Mouse (Mus musculus) forebrain, embryonic 12.5 days (tissue): ENCODE results near the gene Agbl4. TPM values are rescaled to one million over a fixed set of nuclear protein-coding genes. Genes with fewer than 3 reads are reported as not detected.
"Not testable (repeated sequence)": the region's sequence is repeated elsewhere in the genome, so short reads cannot be mapped to it uniquely, and the experiment has no call there.

ENCODE experiments used
- ATAC-seq: fragments of 200-750 bp; cut with Nextera tagmentation; 2 replicates; pipeline ENCODE4 v1.8.0; 2017; ENCODE audit warnings: moderate TSS enrichment; ENCODE audit not compliant: low FRiP score
- H3K27ac ChIP-seq: fragments of 300-500 bp; sonication (generic); 2 replicates; pipeline ENCODE4 v1.5.1; 2016; ENCODE audit warnings: mild to moderate bottlenecking
- H3K27me3 ChIP-seq: fragments of 300-500 bp; sonication (generic); 2 replicates; pipeline ENCODE4 v1.6.1; 2016; ENCODE audit warnings: mild to moderate bottlenecking
- H3K36me3 ChIP-seq: fragments of 300-500 bp; sonication (generic); replicated peaks from 2 replicates; pipeline ENCODE4 v1.6.1; 2016; ENCODE audit warnings: mild to moderate bottlenecking
- H3K4me1 ChIP-seq: fragments of 300-500 bp; sonication (generic); 2 replicates; pipeline ENCODE4 v1.6.1; 2016
- H3K4me2 ChIP-seq: fragments of 300-500 bp; sonication (generic); 2 replicates; pipeline ENCODE4 v1.6.1; 2016; ENCODE audit warnings: mild to moderate bottlenecking, moderate library complexity
- H3K4me3 ChIP-seq: fragments of 300-500 bp; sonication (generic); replicated peaks from 2 replicates; pipeline ENCODE4 v1.5.1; 2016; ENCODE audit warnings: mild to moderate bottlenecking
- H3K9ac ChIP-seq: fragments of 300-500 bp; sonication (generic); 2 replicates; pipeline ENCODE4 v1.6.1; 2016; ENCODE audit warnings: mild to moderate bottlenecking
- H3K9me3 ChIP-seq: fragments of 300-500 bp; sonication (generic); 2 replicates; pipeline ENCODE4 v1.6.1; 2016
- WGBS: fragments of 180-500 bp; shearing (Covaris S2); methylation state at CpG from one replicate; pipeline ENCODE4 v1.1.7; 2016; 5-methylcytosine and 5-hydroxymethylcytosine counted together
- polyA plus RNA-seq: library from polyadenylated mRNA; unstranded; fragments of >200 nt; fragmentation: Nextera tagmentation; extraction: Ambion mirVana; gene quantifications from 2 replicates; pipeline ENCODE4 v1.2.1, GENCODE M21; 2016

Gene Agbl4
- polyA plus RNA-seq, 1 experiment from 2014 or later = 1.9 TPM

DNA sequence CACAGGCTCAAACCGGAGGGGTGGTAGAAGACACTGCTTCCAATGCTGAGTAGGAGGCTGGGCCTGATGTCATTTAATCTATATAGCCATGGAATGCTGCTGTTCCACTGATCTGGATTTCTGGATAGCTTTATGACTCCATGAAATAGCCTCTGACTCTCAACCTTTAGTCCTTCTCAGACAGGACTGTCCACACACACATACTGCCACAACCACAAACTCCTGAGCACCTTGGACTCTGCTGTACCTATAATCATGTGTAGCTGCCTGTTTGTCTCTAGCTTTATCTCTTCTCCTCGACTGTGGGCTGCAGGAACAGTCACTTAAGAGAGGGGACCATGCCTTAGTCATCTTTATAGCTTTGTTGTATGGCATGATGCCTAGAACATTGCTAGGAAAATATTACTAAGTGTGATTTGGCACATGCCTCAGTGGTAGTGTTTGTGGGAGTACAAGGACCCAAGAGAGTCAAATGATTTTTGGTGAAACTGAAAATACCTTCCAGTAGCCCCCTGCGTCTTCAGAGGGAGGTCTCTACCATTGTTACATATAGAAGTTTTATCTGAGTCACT is 817.8 kb downstream of the Agbl4 start:
- H3K9me3 ChIP-seq = no peaks in the 10 kb centered on the region
- H3K4me3 ChIP-seq = no peak overlapping the region
- H3K27me3 ChIP-seq = no peaks in the 10 kb centered on the region
- 77% methylated on average over 3 of the region's 3 CpGs for WGBS
- H3K36me3 ChIP-seq = no peaks in the 10 kb centered on the region
- H3K27ac ChIP-seq = no peak overlapping the region
- H3K9ac ChIP-seq = no peak overlapping the region
- no peak for ATAC-seq
- H3K4me1 ChIP-seq = no peaks in the 10 kb centered on the region
- H3K4me2 ChIP-seq = no peak overlapping the region

- H3K4me3 ChIP-seq, H3K4me1 ChIP-seq, H3K9ac ChIP-seq, H3K4me2 ChIP-seq, H3K9me3 ChIP-seq, H3K36me3 ChIP-seq, H3K27me3 ChIP-seq, ATAC-seq, H3K27ac ChIP-seq: not testable (repeated sequence)
- WGBS = 38% methylated on average over 1 of the region's 1 CpGs
These were observed 821.6 kb downstream of the Agbl4 start for GRCm38 (mm10) chr4:111219030-111219429.

DNA sequence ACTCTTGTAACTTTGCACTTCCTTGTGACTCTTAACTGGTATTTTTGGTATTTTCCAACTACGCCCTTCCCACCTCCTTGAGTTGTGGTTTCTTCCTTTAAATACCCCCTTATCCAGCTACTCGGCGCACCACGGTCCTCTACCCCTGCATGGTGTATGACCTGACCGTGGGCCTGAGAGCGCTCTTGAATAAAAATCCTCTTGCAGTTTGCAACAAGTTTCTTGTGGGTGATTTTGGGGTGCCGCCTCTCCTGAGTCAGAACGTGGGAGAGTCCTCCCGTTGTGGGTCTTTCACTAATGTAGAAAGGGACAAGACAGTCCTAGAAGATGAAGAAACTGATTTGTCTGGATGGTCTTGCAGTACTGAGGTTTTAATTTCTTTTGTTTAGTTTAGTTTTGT is 822.1 kb downstream of the Agbl4 start:
- H3K9ac ChIP-seq, H3K4me2 ChIP-seq, H3K27ac ChIP-seq, ATAC-seq, H3K4me1 ChIP-seq, H3K4me3 ChIP-seq, H3K9me3 ChIP-seq, H3K27me3 ChIP-seq, H3K36me3 ChIP-seq: not testable (repeated sequence)
- 87% methylated on average over 9 of the region's 9 CpGs for WGBS

- Histone ChIP-seq H3K36me3 (no peaks in the 10 kb centered on the region), H3K27me3 (no peaks in the 10 kb centered on the region), H3K4me3 (no peak overlapping the region), H3K9me3 (no peaks in the 10 kb centered on the region), H3K4me1 (no peaks in the 10 kb centered on the region), H3K4me2 (no peak overlapping the region), H3K9ac (no peak overlapping the region), H3K27ac (no peak overlapping the region)
- 78% methylated on average over 1 of the region's 1 CpGs for WGBS
- no peak for ATAC-seq
These were observed 836.4 kb downstream of the Agbl4 start for GRCm38 (mm10) chr4:111233849-111234248.

- Histone ChIP-seq H3K36me3 (no peaks in the 10 kb centered on the region), H3K9ac (no peak overlapping the region), H3K27ac (no peak overlapping the region), H3K4me2 (no peak overlapping the region), H3K27me3 (no peaks in the 10 kb centered on the region), H3K4me1 (peaks cover 3% of the 10 kb centered on the region; the same call in 1 of the 2 replicates), H3K4me3 (no peak overlapping the region), H3K9me3 (no peaks in the 10 kb centered on the region)
- peak; percentile 64 for ATAC-seq
- 84% methylated on average over 5 of the region's 5 CpGs for WGBS
These were observed 854.5 kb downstream of the Agbl4 start for GRCm38 (mm10) chr4:111251917-111252316.

GRCm38 (mm10) chr4:111255499-111255898 is 858.0 kb downstream of the Agbl4 start:
- Histone ChIP-seq H3K27me3 (no peaks in the 10 kb centered on the region), H3K4me3 (no peak overlapping the region), H3K9me3 (no peaks in the 10 kb centered on the region), H3K9ac (no peak overlapping the region), H3K4me1 (peaks cover 3% of the 10 kb centered on the region; the same call in 1 of the 2 replicates), H3K27ac (no peak overlapping the region), H3K4me2 (no peak overlapping the region), H3K36me3 (no peaks in the 10 kb centered on the region)
- ATAC-seq = no peak; the same call in 1 of the 2 replicates
- WGBS = 36% methylated on average over 4 of the region's 4 CpGs

- H3K4me1 ChIP-seq = peaks cover 3% of the 10 kb centered on the region; the same call in 1 of the 2 replicates
- no peak for ATAC-seq
- no peak overlapping the region for H3K27ac ChIP-seq
- H3K4me3 ChIP-seq = no peak overlapping the region
- H3K9me3 ChIP-seq = no peaks in the 10 kb centered on the region
- H3K9ac ChIP-seq = no peak overlapping the region
- no peaks in the 10 kb centered on the region for H3K27me3 ChIP-seq
- no peaks in the 10 kb centered on the region for H3K36me3 ChIP-seq
- H3K4me2 ChIP-seq = no peak overlapping the region
These were observed 859.5 kb downstream of the Agbl4 start for GRCm38 (mm10) chr4:111256931-111257330.

GRCm38 (mm10) chr4:111280936-111281335 is 883.5 kb downstream of the Agbl4 start:
- no peak for ATAC-seq
- WGBS = 92% methylated on average over 2 of the region's 2 CpGs
- H3K9ac ChIP-seq = no peak overlapping the region
- H3K27ac ChIP-seq = no peak overlapping the region
- no peaks in the 10 kb centered on the region for H3K9me3 ChIP-seq
- H3K4me2 ChIP-seq = no peak overlapping the region
- H3K36me3 ChIP-seq = no peaks in the 10 kb centered on the region
- no peak overlapping the region for H3K4me3 ChIP-seq
- no peaks in the 10 kb centered on the region for H3K4me1 ChIP-seq
- H3K27me3 ChIP-seq = no peaks in the 10 kb centered on the region

DNA sequence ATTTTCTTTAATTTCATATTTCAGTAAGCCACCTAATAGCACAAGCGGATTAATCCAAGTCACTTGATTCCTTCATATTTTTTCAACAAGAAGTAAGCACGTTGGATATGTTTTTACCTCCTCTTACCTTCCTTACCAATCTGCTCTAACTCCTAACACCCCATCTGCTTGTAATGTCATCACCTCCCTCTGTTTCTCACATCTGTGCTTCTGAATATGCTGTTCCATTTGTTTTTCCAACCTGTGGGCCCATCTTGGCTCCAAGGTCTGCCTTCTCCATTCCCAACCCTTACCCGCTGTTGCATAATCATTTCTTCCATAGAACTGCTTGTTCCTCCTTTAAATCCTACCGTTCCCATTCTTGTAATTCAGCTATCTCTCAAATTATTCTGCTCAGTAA is 884.4 kb downstream of the Agbl4 start:
- H3K9ac ChIP-seq = no peak overlapping the region
- WGBS = 90% methylated on average over 4 of the region's 4 CpGs
- H3K27ac ChIP-seq = no peak overlapping the region

DNA sequence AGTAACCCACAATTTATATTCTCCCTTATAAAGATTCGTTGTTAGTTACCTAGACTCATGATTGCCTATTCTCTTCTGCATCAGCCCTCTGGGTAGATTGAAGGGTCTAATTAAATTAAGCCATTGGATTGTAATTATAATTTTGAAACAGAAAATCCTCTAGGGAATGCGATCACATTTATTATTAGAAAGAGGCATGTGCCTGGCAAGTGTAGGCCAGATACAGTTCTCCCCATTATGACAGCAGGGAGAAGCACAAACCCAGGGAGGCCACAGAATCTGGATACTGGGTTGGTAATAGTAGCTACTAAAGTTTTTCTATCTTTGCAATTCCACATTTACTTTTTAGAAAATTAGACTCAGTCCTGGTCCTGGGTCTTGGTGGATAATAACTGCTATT is 887.2 kb downstream of the Agbl4 start:
- Histone ChIP-seq H3K4me3 (no peak overlapping the region), H3K4me1 (no peaks in the 10 kb centered on the region), H3K27ac (no peak overlapping the region), H3K9me3 (no peaks in the 10 kb centered on the region), H3K36me3 (no peaks in the 10 kb centered on the region), H3K4me2 (no peak overlapping the region), H3K9ac (no peak overlapping the region), H3K27me3 (no peaks in the 10 kb centered on the region)
- no peak for ATAC-seq
- 79% methylated on average over 2 of the region's 2 CpGs for WGBS

More for the DNA sequence above, 884.4 kb downstream of the Agbl4 start:
- Histone ChIP-seq H3K4me2 (no peak overlapping the region), H3K4me1 (no peaks in the 10 kb centered on the region), H3K36me3 (no peaks in the 10 kb centered on the region), H3K9me3 (no peaks in the 10 kb centered on the region), H3K27me3 (no peaks in the 10 kb centered on the region), H3K4me3 (no peak overlapping the region)
- ATAC-seq = no peak

DNA sequence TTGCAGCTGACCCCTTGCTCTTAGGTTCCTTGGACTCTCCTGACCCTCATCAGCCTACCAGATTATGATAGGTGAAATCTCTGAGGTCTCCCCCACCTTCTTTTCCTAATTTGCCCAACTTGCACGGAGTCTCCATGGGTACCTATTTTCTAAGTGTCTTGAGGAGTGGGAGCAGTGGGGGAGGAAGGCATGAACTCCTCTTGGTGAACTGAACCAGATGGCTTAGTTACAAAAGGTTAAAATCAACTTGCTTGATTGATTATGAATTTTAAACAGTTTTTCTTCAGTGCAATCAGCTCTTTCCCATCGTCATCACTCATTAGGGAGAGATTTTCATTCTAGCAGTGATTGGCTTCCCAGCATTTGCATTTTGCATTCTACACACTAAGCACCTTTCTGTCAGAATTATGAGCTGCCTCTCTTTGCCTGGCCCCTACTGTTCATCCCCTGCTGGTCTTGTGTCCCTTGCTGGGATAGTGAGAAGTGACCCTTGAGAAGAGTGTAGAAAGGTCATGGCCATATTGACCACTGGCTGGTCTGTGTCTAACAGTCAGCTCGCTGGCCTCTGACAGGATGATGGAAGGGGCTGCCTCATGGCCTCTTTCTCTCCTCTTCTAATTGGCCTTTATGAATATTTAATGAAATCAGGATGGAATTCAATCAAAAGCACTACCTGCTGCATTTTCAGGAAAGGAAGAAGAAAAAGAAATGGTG is 897.2 kb downstream of the Agbl4 start:
- no peaks in the 10 kb centered on the region for H3K27me3 ChIP-seq
- peak; percentile 20; the same call in 1 of the 2 replicates for ATAC-seq
- 42% methylated on average over 3 of the region's 3 CpGs for WGBS
- H3K4me1 ChIP-seq = no peaks in the 10 kb centered on the region
- H3K9me3 ChIP-seq = no peaks in the 10 kb centered on the region
- no peak overlapping the region for H3K4me2 ChIP-seq
- no peak overlapping the region for H3K4me3 ChIP-seq
- H3K9ac ChIP-seq = no peak overlapping the region
- H3K36me3 ChIP-seq = no peaks in the 10 kb centered on the region
- no peak overlapping the region for H3K27ac ChIP-seq

- Histone ChIP-seq H3K36me3 (no peaks in the 10 kb centered on the region), H3K4me2 (no peak overlapping the region), H3K9me3 (no peaks in the 10 kb centered on the region), H3K27ac (no peak overlapping the region), H3K4me3 (no peak overlapping the region), H3K27me3 (no peaks in the 10 kb centered on the region), H3K9ac (no peak overlapping the region), H3K4me1 (no peaks in the 10 kb centered on the region)
- 75% methylated on average over 1 of the region's 1 CpGs for WGBS
- no peak for ATAC-seq
These were observed 909.1 kb downstream of the Agbl4 start for GRCm38 (mm10) chr4:111306518-111306917.

DNA sequence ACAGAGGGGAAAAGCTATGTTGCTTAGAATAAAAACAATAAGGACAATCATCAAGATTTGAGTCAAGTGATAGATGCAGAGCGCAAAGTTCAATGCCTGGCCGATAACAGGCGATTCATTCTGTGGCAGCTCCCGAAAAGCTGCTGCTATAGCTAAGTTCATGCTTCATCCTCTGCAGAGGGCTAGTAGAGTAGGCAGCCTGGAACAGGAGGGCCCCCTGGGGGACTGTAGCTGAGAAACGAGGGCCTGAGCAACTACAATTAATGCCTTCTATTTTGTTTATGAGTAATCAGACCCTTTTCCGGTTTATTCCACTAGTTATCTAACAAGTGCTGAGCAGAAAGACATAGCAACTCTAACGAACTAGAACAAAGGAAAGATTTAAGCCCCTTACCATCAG is 909.7 kb downstream of the Agbl4 start:
- no peak for ATAC-seq
- 45% methylated on average over 7 of the region's 7 CpGs for WGBS
- Histone ChIP-seq H3K4me1 (no peaks in the 10 kb centered on the region), H3K27me3 (no peaks in the 10 kb centered on the region), H3K9ac (no peak overlapping the region), H3K4me2 (no peak overlapping the region), H3K9me3 (no peaks in the 10 kb centered on the region), H3K27ac (no peak overlapping the region), H3K36me3 (no peaks in the 10 kb centered on the region), H3K4me3 (no peak overlapping the region)
